Mouse (Mus musculus) testis, adult 2 months (tissue): ENCODE data around the gene Tigit. TPM values are rescaled to one million over a fixed set of nuclear protein-coding genes. Genes with fewer than 3 reads are reported as not detected.

ENCODE experiments used
- H3K27ac ChIP-seq: fragments of 200-500 bp; 2 replicates; pipeline ENCODE4 v1.5.1; 2012; ENCODE audit warnings: low read depth, low read length; ENCODE audit not compliant: control insufficient read depth, insufficient read depth
- H3K27me3 ChIP-seq: fragments of 200-500 bp; 2 replicates; pipeline ENCODE4 v1.6.1; 2012; ENCODE audit warnings: mild to moderate bottlenecking, low read length, moderate library complexity; ENCODE audit not compliant: control insufficient read depth, insufficient read depth
- H3K36me3 ChIP-seq: fragments of 200-500 bp; 2 replicates; pipeline ENCODE4 v1.6.1; 2012; ENCODE audit warnings: mild to moderate bottlenecking, low read length; ENCODE audit not compliant: control insufficient read depth, insufficient read depth
- H3K4me1 ChIP-seq: fragments of 200-500 bp; 2 replicates; pipeline ENCODE4 v1.6.1; 2012; ENCODE audit warnings: low read length; ENCODE audit not compliant: control insufficient read depth, insufficient read depth
- H3K4me3 ChIP-seq: fragments of 200-500 bp; 2 replicates; pipeline ENCODE4 v1.5.1; 2012; ENCODE audit warnings: low read depth, mild to moderate bottlenecking, low read length, moderate library complexity, mixed read lengths; ENCODE audit not compliant: control insufficient read depth
- CTCF ChIP-seq: fragments of 200-500 bp; IDR thresholded peaks from 2 replicates; pipeline ENCODE4 v1.5.1; 2012; ENCODE audit warnings: low read depth, mild to moderate bottlenecking, inconsistent platforms, low read length, moderate library complexity; ENCODE audit not compliant: control insufficient read depth, insufficient read depth, insufficient replicate concordance
- POLR2A ChIP-seq: fragments of 200-500 bp; IDR thresholded peaks from 2 replicates; pipeline ENCODE4 v1.6.1; 2012; ENCODE audit warnings: low read depth, mild to moderate bottlenecking, inconsistent platforms, low read length, moderate library complexity; ENCODE audit not compliant: control insufficient read depth
- polyA plus RNA-seq: library from polyadenylated mRNA; depleted of rRNA; stranded (reverse); fragments of >200 nt; gene quantifications from 2 replicates; pipeline ENCODE4 v1.2.3, GENCODE M21; 2012

Tigit gene
- polyA plus RNA-seq, 1 experiment: not detected

DNA sequence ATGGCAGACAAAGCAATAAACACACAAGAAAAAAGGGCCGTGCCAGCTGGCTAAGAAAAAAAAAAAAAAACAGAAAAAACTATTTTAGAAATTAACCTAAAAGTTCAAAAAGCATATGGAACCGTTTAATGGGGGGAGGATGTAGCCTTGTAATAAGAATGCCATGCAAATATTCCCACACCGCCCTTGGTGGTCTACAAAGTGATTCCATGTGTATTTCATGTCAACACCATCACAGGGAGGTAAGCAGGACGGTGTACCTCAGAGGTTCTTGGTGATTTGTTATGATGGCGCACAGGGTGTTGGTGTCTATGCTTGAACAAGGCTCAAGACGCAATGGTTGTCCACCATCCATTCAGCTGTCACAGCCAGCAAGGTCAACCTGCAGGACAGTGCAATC lies 46.6 kb downstream of the Tigit start:
- no peak overlapping the region for H3K27ac ChIP-seq
- TF ChIP-seq CTCF: no peak
- TF ChIP-seq POLR2A: no peak
- no peak overlapping the region for H3K4me3 ChIP-seq
- no peaks in the 10 kb centered on the region for H3K27me3 ChIP-seq
- H3K36me3 ChIP-seq: no peaks in the 10 kb centered on the region
- H3K4me1 ChIP-seq: no peaks in the 10 kb centered on the region

DNA sequence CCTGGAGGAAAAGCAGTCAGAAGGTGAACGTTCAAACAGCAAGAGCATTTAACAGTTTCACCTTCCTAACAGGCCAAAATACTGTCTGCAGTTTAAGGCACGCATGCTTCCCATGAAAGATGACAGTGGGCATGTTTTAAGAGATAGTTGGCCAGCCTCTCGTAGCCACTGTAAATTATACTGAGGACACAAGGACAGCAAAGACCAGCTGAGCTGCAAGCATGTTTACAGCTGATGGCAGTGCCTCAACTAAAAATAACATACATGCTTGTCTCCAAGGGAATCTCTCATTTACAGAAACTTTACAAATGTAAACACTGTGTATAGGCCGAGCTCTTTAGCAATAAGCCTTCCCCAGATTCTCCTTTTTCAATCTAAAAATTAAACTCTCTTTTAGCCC lies 47.6 kb downstream of the Tigit start:
- Histone ChIP-seq H3K27ac (no peak overlapping the region), H3K4me3 (no peak overlapping the region)

GRCm38 (mm10) chr16:43610375-43610774 lies 53.6 kb downstream of the Tigit start:
- TF ChIP-seq CTCF (no peak), POLR2A (no peak)
- H3K27me3 ChIP-seq: no peaks in the 10 kb centered on the region
- H3K4me3 ChIP-seq: no peak overlapping the region
- no peak overlapping the region for H3K27ac ChIP-seq
- H3K4me1 ChIP-seq: peaks cover 11% of the 10 kb centered on the region
- no peaks in the 10 kb centered on the region for H3K36me3 ChIP-seq

More for the DNA sequence above, 47.6 kb downstream of the Tigit start:
- H3K4me1 ChIP-seq: no peaks in the 10 kb centered on the region
- TF ChIP-seq POLR2A (no peak), CTCF (no peak)
- no peaks in the 10 kb centered on the region for H3K27me3 ChIP-seq
- H3K36me3 ChIP-seq: no peaks in the 10 kb centered on the region

- no peak overlapping the region for H3K4me3 ChIP-seq
- peaks cover 11% of the 10 kb centered on the region for H3K4me1 ChIP-seq
- TF ChIP-seq CTCF: no peak
- no peak for TF ChIP-seq POLR2A
- no peaks in the 10 kb centered on the region for H3K27me3 ChIP-seq
- no peaks in the 10 kb centered on the region for H3K36me3 ChIP-seq
- H3K27ac ChIP-seq: no peak overlapping the region
These were observed 55.9 kb downstream of the Tigit start for GRCm38 (mm10) chr16:43608066-43608465.

DNA sequence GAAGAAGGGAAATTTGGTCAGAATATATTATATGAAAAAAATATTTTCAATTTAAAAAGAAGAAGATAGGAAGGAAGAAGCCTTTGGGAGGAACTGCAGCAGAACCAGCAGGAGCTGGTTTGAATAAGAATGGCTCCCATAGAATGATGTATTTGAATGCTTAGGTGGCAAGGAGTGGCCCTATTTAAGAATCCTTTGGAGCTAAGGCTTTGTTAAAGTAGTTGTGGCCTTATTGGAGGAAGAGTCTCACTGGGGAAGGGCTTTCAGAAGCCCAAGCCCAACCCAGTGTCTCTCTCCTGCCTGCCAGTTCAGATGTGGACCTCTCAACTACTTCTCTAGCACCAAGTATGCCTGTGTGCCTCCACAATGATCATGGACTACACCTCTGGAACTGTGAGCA lies 56.9 kb downstream of the Tigit start:
- no peak overlapping the region for H3K27ac ChIP-seq
- no peak overlapping the region for H3K4me3 ChIP-seq
- TF ChIP-seq POLR2A (no peak), CTCF (no peak)
- peaks cover 11% of the 10 kb centered on the region for H3K4me1 ChIP-seq
- H3K36me3 ChIP-seq: no peaks in the 10 kb centered on the region
- H3K27me3 ChIP-seq: no peaks in the 10 kb centered on the region

DNA sequence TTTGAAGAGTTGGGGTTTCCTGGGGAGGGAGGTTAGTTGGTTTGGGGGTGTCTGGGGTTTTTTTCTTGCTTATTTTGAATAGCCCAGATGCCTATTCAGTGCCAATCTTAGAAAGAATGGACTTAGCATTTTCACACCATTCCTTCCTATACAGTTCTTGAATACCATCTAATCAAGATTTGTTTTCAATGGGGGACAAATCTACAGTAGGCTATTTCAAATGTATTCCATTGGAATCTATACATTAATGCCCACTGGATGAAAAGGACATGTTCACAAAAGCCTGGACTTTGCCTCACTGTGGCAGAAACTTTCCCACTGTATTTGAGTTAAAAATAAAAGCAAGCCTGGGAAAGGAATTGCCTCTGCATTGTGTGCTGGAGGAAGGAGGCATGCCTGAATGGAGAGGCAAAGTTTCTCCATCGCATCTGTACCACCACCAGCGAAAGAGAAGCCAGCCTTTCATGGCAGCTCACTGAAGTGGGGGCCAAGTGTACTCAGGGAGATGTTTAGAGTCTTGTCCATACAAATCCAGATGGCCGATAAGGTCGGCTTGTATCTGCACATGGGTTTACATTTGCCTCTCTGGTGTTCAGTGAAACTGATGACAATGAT lies 59.4 kb downstream of the Tigit start:
- H3K36me3 ChIP-seq: no peaks in the 10 kb centered on the region
- peaks cover 4% of the 10 kb centered on the region; the same call in 1 of the 2 replicates for H3K4me1 ChIP-seq
- H3K4me3 ChIP-seq: no peak overlapping the region
- TF ChIP-seq CTCF: no peak
- no peak for TF ChIP-seq POLR2A
- no peaks in the 10 kb centered on the region for H3K27me3 ChIP-seq
- no peak overlapping the region for H3K27ac ChIP-seq

DNA sequence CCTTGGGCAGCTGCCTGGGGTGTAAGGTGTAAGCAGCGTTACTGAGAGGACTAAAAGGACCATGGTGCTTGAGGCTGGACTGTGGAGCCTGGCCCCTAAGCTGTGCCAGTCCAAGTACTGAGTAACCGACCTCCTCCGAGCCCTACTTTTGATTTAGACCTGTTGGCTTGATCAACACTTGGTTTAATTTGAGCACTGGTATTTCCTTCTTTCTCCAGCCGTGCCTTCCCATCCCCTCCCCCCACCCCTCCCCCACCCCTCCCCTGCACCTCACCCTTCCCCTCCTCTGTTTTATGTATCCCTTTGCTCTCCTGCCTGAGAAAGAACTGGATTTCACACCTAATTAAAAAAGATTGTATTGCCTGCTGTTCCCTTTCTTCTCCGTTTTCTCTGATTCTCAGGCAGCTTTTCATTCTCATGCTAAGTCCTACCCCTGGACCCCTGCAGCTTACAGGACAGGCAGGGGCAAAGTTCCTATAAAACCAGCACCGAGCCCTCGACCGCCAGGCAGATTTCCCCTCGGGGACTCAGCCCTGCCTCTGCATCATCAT lies 60.3 kb downstream of the Tigit start:
- Histone ChIP-seq H3K27ac (no peak overlapping the region), H3K4me3 (no peak overlapping the region), H3K4me1 (no peaks in the 10 kb centered on the region; the same call in 1 of the 2 replicates), H3K36me3 (no peaks in the 10 kb centered on the region), H3K27me3 (no peaks in the 10 kb centered on the region)
- TF ChIP-seq CTCF (no peak), POLR2A (no peak)
